Mouse (Mus musculus) stomach, embryonic 14.5 days (tissue): ENCODE measurements around the gene S100b. TPM values are rescaled to one million over a fixed set of nuclear protein-coding genes. Genes with fewer than 3 reads are reported as not detected.

Source experiments
- ATAC-seq: fragments of 200-750 bp; cut with Nextera tagmentation; 2 replicates; pipeline ENCODE4 v1.8.0; 2017; ENCODE audit warnings: low read depth, moderate TSS enrichment; ENCODE audit not compliant: insufficient number of reproducible peaks, insufficient read depth, low FRiP score
- H3K27ac ChIP-seq: fragments of 300-500 bp; sonication (generic); 2 replicates; pipeline ENCODE4 v1.5.1; 2014; ENCODE audit warnings: mild to moderate bottlenecking, low read length, moderate library complexity, mixed read lengths
- H3K27me3 ChIP-seq: fragments of 300-500 bp; sonication (generic); 2 replicates; pipeline ENCODE4 v1.6.1; 2014; ENCODE audit warnings: low read length, control low read depth, mixed read lengths; ENCODE audit not compliant: control insufficient read depth, insufficient read depth
- H3K36me3 ChIP-seq: fragments of 300-500 bp; sonication (generic); 2 replicates; pipeline ENCODE4 v1.6.1; 2014; ENCODE audit warnings: mild to moderate bottlenecking, control low read depth, low read length, moderate library complexity, mixed read lengths; ENCODE audit not compliant: control insufficient read depth, insufficient read depth
- H3K4me1 ChIP-seq: fragments of 300-500 bp; sonication (generic); 2 replicates; pipeline ENCODE4 v1.6.1; 2014; ENCODE audit warnings: low read length, control low read depth, mixed read lengths; ENCODE audit not compliant: control insufficient read depth, insufficient read depth
- H3K4me2 ChIP-seq: fragments of 300-500 bp; sonication (generic); replicated peaks from 2 replicates; pipeline ENCODE4 v1.6.1; 2014; ENCODE audit warnings: low read depth, low read length, control low read depth
- H3K4me3 ChIP-seq: fragments of 300-500 bp; sonication (generic); 2 replicates; pipeline ENCODE4 v1.5.1; 2014; ENCODE audit warnings: low read depth, low read length, control low read depth
- H3K9ac ChIP-seq: fragments of 300-500 bp; sonication (generic); replicated peaks from 2 replicates; pipeline ENCODE4 v1.6.1; 2014; ENCODE audit warnings: low read depth, mild to moderate bottlenecking, control low read depth, low read length, moderate library complexity, mixed read lengths
- H3K9me3 ChIP-seq: fragments of 300-500 bp; sonication (generic); 2 replicates; pipeline ENCODE4 v1.6.1; 2016; ENCODE audit warnings: low read depth, low read length, control low read depth; ENCODE audit not compliant: control insufficient read depth
- WGBS: fragments of 180-500 bp; shearing (Covaris S2); extraction: QIAGEN DNeasy Blood & Tissue Kit; methylation state at CpG from one replicate; pipeline ENCODE4 v1.1.7; 2014; 5-methylcytosine and 5-hydroxymethylcytosine counted together
- polyA plus RNA-seq: library from polyadenylated mRNA; unstranded; fragments of >200 nt; fragmentation: Nextera tagmentation; extraction: Ambion mirVana; gene quantifications from 2 replicates; pipeline ENCODE4 v1.2.1, GENCODE M21; 2014

The S100b gene
- polyA plus RNA-seq, 1 experiment from 2014 or later: 1.6 TPM

GRCm38 (mm10) chr10:76250870-76251269 is 2.8 kb upstream of the S100b start:
- no peaks in the 10 kb centered on the region for H3K9me3 ChIP-seq
- H3K4me1 ChIP-seq: peaks cover 3% of the 10 kb centered on the region; the same call in 1 of the 2 replicates
- H3K27ac ChIP-seq: no peak overlapping the region
- no peak overlapping the region for H3K4me3 ChIP-seq
- ATAC-seq: no peak
- H3K4me2 ChIP-seq: no peak overlapping the region
- H3K27me3 ChIP-seq: no peaks in the 10 kb centered on the region
- H3K9ac ChIP-seq: no peak overlapping the region
- H3K36me3 ChIP-seq: no peaks in the 10 kb centered on the region
- WGBS: 76% methylated on average over 7 of the region's 7 CpGs

- Histone ChIP-seq H3K36me3 (no peaks in the 10 kb centered on the region), H3K9ac (no peak overlapping the region), H3K4me2 (no peak overlapping the region), H3K27me3 (no peaks in the 10 kb centered on the region), H3K27ac (no peak overlapping the region), H3K4me1 (peaks cover 3% of the 10 kb centered on the region; the same call in 1 of the 2 replicates), H3K4me3 (no peak overlapping the region), H3K9me3 (no peaks in the 10 kb centered on the region)
- no peak for ATAC-seq
- WGBS: 97% methylated on average over 1 of the region's 1 CpGs
Observed at GRCm38 (mm10) chr10:76253079-76253478, 574 bp upstream of the S100b start.

GRCm38 (mm10) chr10:76255617-76256016 is 2.0 kb downstream of the S100b start:
- no peak for ATAC-seq
- WGBS: 67% methylated on average over 6 of the region's 6 CpGs

GRCm38 (mm10) chr10:76257231-76257630 is 3.6 kb downstream of the S100b start:
- WGBS: 94% methylated on average over 7 of the region's 7 CpGs
- Histone ChIP-seq H3K4me3 (no peak overlapping the region), H3K9ac (no peak overlapping the region), H3K27ac (no peak overlapping the region), H3K36me3 (no peaks in the 10 kb centered on the region), H3K4me1 (peaks cover 3% of the 10 kb centered on the region; the same call in 1 of the 2 replicates), H3K27me3 (no peaks in the 10 kb centered on the region), H3K9me3 (no peaks in the 10 kb centered on the region), H3K4me2 (no peak overlapping the region)
- no peak for ATAC-seq

More at GRCm38 (mm10) chr10:76255617-76256016, 2.0 kb downstream of the S100b start:
- H3K9ac ChIP-seq: no peak overlapping the region
- H3K36me3 ChIP-seq: no peaks in the 10 kb centered on the region
- no peak overlapping the region for H3K27ac ChIP-seq
- H3K27me3 ChIP-seq: no peaks in the 10 kb centered on the region
- no peaks in the 10 kb centered on the region for H3K9me3 ChIP-seq
- H3K4me2 ChIP-seq: no peak overlapping the region
- peaks cover 3% of the 10 kb centered on the region; the same call in 1 of the 2 replicates for H3K4me1 ChIP-seq
- no peak overlapping the region for H3K4me3 ChIP-seq

- Histone ChIP-seq H3K4me1 (peaks cover 3% of the 10 kb centered on the region; the same call in 1 of the 2 replicates), H3K9ac (no peak overlapping the region), H3K9me3 (no peaks in the 10 kb centered on the region), H3K4me2 (no peak overlapping the region), H3K36me3 (no peaks in the 10 kb centered on the region), H3K27me3 (no peaks in the 10 kb centered on the region), H3K27ac (no peak overlapping the region), H3K4me3 (no peak overlapping the region)
- WGBS: 75% methylated on average over 12 of the region's 12 CpGs
- ATAC-seq: no peak
Observed at GRCm38 (mm10) chr10:76257719-76258390, 4.2 kb downstream of the S100b start.

GRCm38 (mm10) chr10:76259566-76260232 is 6.0 kb downstream of the S100b start:
- Histone ChIP-seq H3K9ac (no peak overlapping the region), H3K4me1 (no peaks in the 10 kb centered on the region), H3K27me3 (no peaks in the 10 kb centered on the region), H3K4me2 (no peak overlapping the region), H3K27ac (no peak overlapping the region), H3K36me3 (no peaks in the 10 kb centered on the region; the same call in none of the 2 replicates), H3K4me3 (no peak overlapping the region), H3K9me3 (no peaks in the 10 kb centered on the region)
- WGBS: 62% methylated on average over 18 of the region's 18 CpGs
- ATAC-seq: no peak

- H3K27me3 ChIP-seq: no peaks in the 10 kb centered on the region
- H3K27ac ChIP-seq: no peak overlapping the region
- H3K4me2 ChIP-seq: no peak overlapping the region
- H3K4me1 ChIP-seq: no peaks in the 10 kb centered on the region
- H3K4me3 ChIP-seq: no peak overlapping the region
- no peak for ATAC-seq
- 47% methylated on average over 11 of the region's 11 CpGs for whole genome bisulfite sequencing
- no peaks in the 10 kb centered on the region; the same call in none of the 2 replicates for H3K36me3 ChIP-seq
- H3K9me3 ChIP-seq: no peaks in the 10 kb centered on the region
- H3K9ac ChIP-seq: no peak overlapping the region
Observed at GRCm38 (mm10) chr10:76260358-76261059, 6.9 kb downstream of the S100b start.

- no peak overlapping the region for H3K27ac ChIP-seq
- no peaks in the 10 kb centered on the region for H3K4me1 ChIP-seq
- no peak overlapping the region for H3K4me2 ChIP-seq
- H3K4me3 ChIP-seq: no peak overlapping the region
- ATAC-seq: peak; percentile 75; the same call in 1 of the 2 replicates
- no peak overlapping the region for H3K9ac ChIP-seq
- H3K9me3 ChIP-seq: no peaks in the 10 kb centered on the region
- no peaks in the 10 kb centered on the region for H3K27me3 ChIP-seq
- H3K36me3 ChIP-seq: peaks cover 3% of the 10 kb centered on the region
- 44% methylated on average over 3 of the region's 3 CpGs for WGBS
Observed at GRCm38 (mm10) chr10:76261447-76261846, 7.8 kb downstream of the S100b start.
